Mouse (Mus musculus): ENCODE measurements around the gene Foxo6. TPM values are rescaled to one million over a fixed set of nuclear protein-coding genes. Genes with fewer than 3 reads are reported as not detected.
A peak's percentile ranks its signal among the peaks of the same experiment; 100 is the strongest.

The Foxo6 gene
- polyA plus RNA-seq, 1 experiment from 2014 or later, result 4.4 TPM

GRCm38 (mm10) chr4:120241106-120241505 lies 46.0 kb downstream of the Foxo6 start:
- 52% methylated on average over 3 of the region's 3 CpGs for WGBS
- peaks cover 55% of the 10 kb centered on the region for H3K4me1 ChIP-seq

GRCm38 (mm10) chr4:120239419-120239818 lies 47.7 kb downstream of the Foxo6 start:
- peak overlapping the region; percentile 94 for H3K27ac ChIP-seq (replicated peaks)
- no peak for ATAC-seq (replicated peaks)
- peaks cover 49% of the 10 kb centered on the region for H3K4me1 ChIP-seq
- H3K4me3 ChIP-seq, result no peak overlapping the region
- H3K27me3 ChIP-seq, result no peaks in the 10 kb centered on the region
- 80% methylated on average over 3 of the region's 3 CpGs for WGBS
- no peak overlapping the region for H3K9ac ChIP-seq (replicated peaks)
- H3K9me3 ChIP-seq, result no peaks in the 10 kb centered on the region
- H3K36me3 ChIP-seq, result no peaks in the 10 kb centered on the region
- no peak overlapping the region for H3K4me2 ChIP-seq (replicated peaks)

More at GRCm38 (mm10) chr4:120241106-120241505, 46.0 kb downstream of the Foxo6 start:
- Histone ChIP-seq H3K27me3 (no peaks in the 10 kb centered on the region), H3K4me2 (replicated peaks) (no peak overlapping the region), H3K4me3 (no peak overlapping the region), H3K36me3 (no peaks in the 10 kb centered on the region), H3K27ac (replicated peaks) (peak overlapping the region; percentile 94), H3K9ac (replicated peaks) (peak overlapping the region; percentile 27), H3K9me3 (no peaks in the 10 kb centered on the region)
- ATAC-seq (replicated peaks), result no peak

- H3K9ac ChIP-seq (replicated peaks), result no peak overlapping the region
Measured at GRCm38 (mm10) chr4:120233243-120233642, 53.9 kb downstream of the Foxo6 start.

GRCm38 (mm10) chr4:120232541-120232940 lies 54.6 kb downstream of the Foxo6 start:
- no peaks in the 10 kb centered on the region for H3K27me3 ChIP-seq
- H3K27ac ChIP-seq (replicated peaks), result no peak overlapping the region
- no peaks in the 10 kb centered on the region for H3K9me3 ChIP-seq
- H3K36me3 ChIP-seq, result no peaks in the 10 kb centered on the region
- no peak for ATAC-seq (replicated peaks)
- no peak overlapping the region for H3K4me2 ChIP-seq (replicated peaks)
- peaks cover 7% of the 10 kb centered on the region; the same call in 1 of the 2 replicates for H3K4me1 ChIP-seq
- H3K4me3 ChIP-seq, result no peak overlapping the region
- no peak overlapping the region for H3K9ac ChIP-seq (replicated peaks)
- WGBS, result 87% methylated on average over 2 of the region's 2 CpGs

More at GRCm38 (mm10) chr4:120233243-120233642, 53.9 kb downstream of the Foxo6 start:
- Histone ChIP-seq H3K27me3 (no peaks in the 10 kb centered on the region), H3K27ac (replicated peaks) (no peak overlapping the region), H3K36me3 (no peaks in the 10 kb centered on the region), H3K4me2 (replicated peaks) (no peak overlapping the region), H3K9me3 (no peaks in the 10 kb centered on the region), H3K4me1 (peaks cover 7% of the 10 kb centered on the region; the same call in 1 of the 2 replicates), H3K4me3 (no peak overlapping the region)
- WGBS, result 70% methylated on average over 2 of the region's 2 CpGs
- no peak for ATAC-seq (replicated peaks)

DNA sequence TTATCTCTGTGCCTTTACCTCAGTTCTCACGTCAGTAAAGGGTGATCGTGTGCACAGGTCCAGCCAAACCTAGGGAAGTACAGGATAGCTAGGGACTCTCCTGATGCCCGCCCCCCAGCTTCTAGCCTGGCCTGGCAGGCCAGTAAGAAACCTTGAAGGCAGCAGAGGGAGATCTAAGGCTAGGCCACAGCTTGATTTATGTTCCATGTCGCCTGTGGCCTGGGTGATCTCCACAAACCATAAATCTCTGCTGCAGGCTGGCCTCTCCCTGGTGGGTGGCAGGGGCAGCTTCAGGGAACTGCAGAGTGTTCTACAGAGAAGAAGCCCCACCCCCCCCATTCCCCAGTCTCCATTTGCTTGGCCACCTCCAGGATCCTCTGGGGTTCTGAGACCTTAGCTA lies 55.2 kb downstream of the Foxo6 start:
- no peak overlapping the region for H3K27ac ChIP-seq (replicated peaks)
- WGBS, result 84% methylated on average over 4 of the region's 4 CpGs
- no peak for ATAC-seq (replicated peaks)

DNA sequence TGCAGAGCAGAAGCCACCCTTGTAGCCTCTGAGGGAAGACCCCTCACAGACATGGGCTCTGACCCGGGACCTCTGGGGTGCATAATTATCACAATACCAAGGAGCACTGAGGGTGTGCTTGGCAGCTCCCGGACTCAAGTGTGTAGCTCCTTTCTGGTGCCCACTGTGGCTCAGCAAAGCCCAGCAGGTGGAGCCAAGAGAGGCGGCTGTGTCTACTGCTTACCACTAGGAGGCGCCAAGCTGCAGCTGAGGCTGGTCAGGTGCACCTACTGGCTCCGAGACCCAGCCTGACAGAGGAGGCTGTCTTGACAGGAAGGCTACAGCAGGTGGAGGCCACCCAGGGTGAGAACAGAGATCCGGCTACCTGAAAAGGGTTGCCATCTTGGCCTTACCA lies 56.9 kb downstream of the Foxo6 start:
- no peaks in the 10 kb centered on the region for H3K36me3 ChIP-seq
- no peaks in the 10 kb centered on the region for H3K27me3 ChIP-seq
- peaks cover 18% of the 10 kb centered on the region for H3K4me1 ChIP-seq
- no peaks in the 10 kb centered on the region for H3K9me3 ChIP-seq
- H3K4me2 ChIP-seq (replicated peaks), result no peak overlapping the region
- WGBS, result 6% methylated on average over 6 of the region's 6 CpGs
- H3K4me3 ChIP-seq, result no peak overlapping the region
- no peak overlapping the region for H3K27ac ChIP-seq (replicated peaks)
- H3K9ac ChIP-seq (replicated peaks), result no peak overlapping the region
- peak; percentile 66 for ATAC-seq (replicated peaks)

More for the DNA sequence above, 55.2 kb downstream of the Foxo6 start:
- Histone ChIP-seq H3K4me1 (peaks cover 11% of the 10 kb centered on the region), H3K36me3 (no peaks in the 10 kb centered on the region), H3K4me2 (replicated peaks) (no peak overlapping the region), H3K9me3 (no peaks in the 10 kb centered on the region), H3K9ac (replicated peaks) (no peak overlapping the region), H3K27me3 (no peaks in the 10 kb centered on the region), H3K4me3 (no peak overlapping the region)

GRCm38 (mm10) chr4:120229505-120230255 lies 57.5 kb downstream of the Foxo6 start:
- Histone ChIP-seq H3K27me3 (no peaks in the 10 kb centered on the region), H3K4me1 (peaks cover 24% of the 10 kb centered on the region), H3K4me2 (replicated peaks) (no peak overlapping the region), H3K4me3 (no peak overlapping the region), H3K27ac (replicated peaks) (no peak overlapping the region), H3K9me3 (no peaks in the 10 kb centered on the region), H3K36me3 (no peaks in the 10 kb centered on the region), H3K9ac (replicated peaks) (no peak overlapping the region)
- no peak for ATAC-seq (replicated peaks)
- WGBS, result 79% methylated on average over 13 of the region's 13 CpGs

- Histone ChIP-seq H3K4me3 (no peak overlapping the region), H3K4me1 (peaks cover 31% of the 10 kb centered on the region), H3K27ac (replicated peaks) (no peak overlapping the region), H3K27me3 (no peaks in the 10 kb centered on the region), H3K4me2 (replicated peaks) (no peak overlapping the region), H3K9me3 (no peaks in the 10 kb centered on the region), H3K36me3 (no peaks in the 10 kb centered on the region), H3K9ac (replicated peaks) (no peak overlapping the region)
- 86% methylated on average over 3 of the region's 3 CpGs for WGBS
- no peak for ATAC-seq (replicated peaks)
Measured at GRCm38 (mm10) chr4:120228613-120229012, 58.5 kb downstream of the Foxo6 start.

DNA sequence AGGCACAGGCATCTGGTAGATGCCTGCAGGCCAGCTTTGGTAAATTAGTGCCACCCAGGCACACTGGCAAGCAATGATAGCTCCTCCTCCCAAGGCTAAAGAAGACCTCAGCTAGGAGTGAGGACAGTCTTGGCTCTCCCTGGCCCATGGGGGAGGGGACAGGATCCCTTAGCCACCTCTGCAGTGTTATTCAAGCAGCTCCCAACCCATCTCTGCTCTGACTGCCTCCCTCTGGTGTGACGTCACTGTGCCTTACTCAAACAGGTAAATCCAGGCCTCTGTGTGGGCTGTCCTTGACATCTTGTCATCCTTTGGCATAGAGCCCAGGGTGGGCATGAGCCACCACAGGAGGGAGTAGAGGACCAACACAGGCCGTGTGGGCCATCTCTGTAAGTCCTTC lies 59.9 kb downstream of the Foxo6 start:
- Histone ChIP-seq H3K9ac (replicated peaks) (no peak overlapping the region), H3K36me3 (no peaks in the 10 kb centered on the region), H3K27ac (replicated peaks) (no peak overlapping the region), H3K9me3 (no peaks in the 10 kb centered on the region), H3K27me3 (no peaks in the 10 kb centered on the region), H3K4me2 (replicated peaks) (no peak overlapping the region), H3K4me3 (no peak overlapping the region), H3K4me1 (peaks cover 44% of the 10 kb centered on the region)
- 29% methylated on average over 2 of the region's 2 CpGs for WGBS
- ATAC-seq (replicated peaks), result no peak

GRCm38 (mm10) chr4:120226682-120227081 lies 60.5 kb downstream of the Foxo6 start:
- no peak overlapping the region for H3K9ac ChIP-seq (replicated peaks)
- ATAC-seq (replicated peaks), result no peak
- 74% methylated on average over 4 of the region's 4 CpGs for WGBS
- H3K27me3 ChIP-seq, result no peaks in the 10 kb centered on the region
- H3K36me3 ChIP-seq, result no peaks in the 10 kb centered on the region
- H3K27ac ChIP-seq (replicated peaks), result no peak overlapping the region
- no peak overlapping the region for H3K4me3 ChIP-seq
- no peaks in the 10 kb centered on the region for H3K9me3 ChIP-seq
- H3K4me2 ChIP-seq (replicated peaks), result no peak overlapping the region
- H3K4me1 ChIP-seq, result peaks cover 50% of the 10 kb centered on the region

DNA sequence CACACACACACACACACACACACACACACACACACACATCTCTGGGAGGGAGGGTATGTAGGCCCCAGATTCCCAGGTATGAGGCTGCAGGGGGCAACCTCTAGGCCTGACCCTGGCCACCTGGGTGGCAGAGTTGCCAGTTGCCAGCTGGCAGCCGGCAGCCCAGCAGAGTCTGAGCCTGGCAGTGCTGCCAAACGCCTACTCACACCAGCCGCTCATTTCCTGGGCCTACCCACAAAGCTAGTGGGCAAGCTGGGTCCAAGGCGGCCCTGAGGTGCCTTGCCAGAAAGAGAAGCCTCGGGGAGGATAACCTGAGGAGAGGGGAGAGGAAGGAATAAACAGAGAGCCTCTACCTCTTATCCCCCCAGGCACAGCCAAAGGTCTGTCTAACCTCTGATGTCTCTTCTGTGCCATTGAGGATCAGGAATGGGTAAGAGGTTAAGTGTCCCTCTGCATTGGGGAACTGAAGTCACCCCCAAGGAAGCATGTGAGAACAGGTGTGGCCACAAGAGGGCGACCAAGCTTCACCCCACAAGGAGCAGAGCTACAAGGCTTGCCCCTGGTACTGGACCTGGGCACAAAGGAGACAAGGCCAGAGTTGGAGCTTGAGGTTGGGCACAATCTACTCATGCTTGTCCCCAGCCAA lies 61.9 kb downstream of the Foxo6 start:
- H3K36me3 ChIP-seq, result no peaks in the 10 kb centered on the region
- H3K9me3 ChIP-seq, result no peaks in the 10 kb centered on the region
- peaks cover 51% of the 10 kb centered on the region for H3K4me1 ChIP-seq
- peak overlapping the region; percentile 66; the same call in 1 of the 2 replicates for H3K27ac ChIP-seq (replicated peaks)
- no peak overlapping the region for H3K4me3 ChIP-seq
- no peak overlapping the region for H3K4me2 ChIP-seq (replicated peaks)
- 28% methylated on average over 6 of the region's 6 CpGs for WGBS
- ATAC-seq (replicated peaks), result peak; percentile 62
- no peaks in the 10 kb centered on the region for H3K27me3 ChIP-seq
- H3K9ac ChIP-seq (replicated peaks), result no peak overlapping the region

- Histone ChIP-seq H3K27me3 (no peaks in the 10 kb centered on the region), H3K4me3 (no peak overlapping the region), H3K9me3 (no peaks in the 10 kb centered on the region), H3K36me3 (no peaks in the 10 kb centered on the region), H3K4me1 (peaks cover 49% of the 10 kb centered on the region), H3K9ac (replicated peaks) (no peak overlapping the region), H3K27ac (replicated peaks) (no peak overlapping the region), H3K4me2 (replicated peaks) (no peak overlapping the region)
- WGBS, result 70% methylated on average over 6 of the region's 6 CpGs
- no peak for ATAC-seq (replicated peaks)
Measured at GRCm38 (mm10) chr4:120223805-120224204, 63.3 kb downstream of the Foxo6 start.
